Mouse (Mus musculus): ENCODE data around the gene Ank3.

DNA sequence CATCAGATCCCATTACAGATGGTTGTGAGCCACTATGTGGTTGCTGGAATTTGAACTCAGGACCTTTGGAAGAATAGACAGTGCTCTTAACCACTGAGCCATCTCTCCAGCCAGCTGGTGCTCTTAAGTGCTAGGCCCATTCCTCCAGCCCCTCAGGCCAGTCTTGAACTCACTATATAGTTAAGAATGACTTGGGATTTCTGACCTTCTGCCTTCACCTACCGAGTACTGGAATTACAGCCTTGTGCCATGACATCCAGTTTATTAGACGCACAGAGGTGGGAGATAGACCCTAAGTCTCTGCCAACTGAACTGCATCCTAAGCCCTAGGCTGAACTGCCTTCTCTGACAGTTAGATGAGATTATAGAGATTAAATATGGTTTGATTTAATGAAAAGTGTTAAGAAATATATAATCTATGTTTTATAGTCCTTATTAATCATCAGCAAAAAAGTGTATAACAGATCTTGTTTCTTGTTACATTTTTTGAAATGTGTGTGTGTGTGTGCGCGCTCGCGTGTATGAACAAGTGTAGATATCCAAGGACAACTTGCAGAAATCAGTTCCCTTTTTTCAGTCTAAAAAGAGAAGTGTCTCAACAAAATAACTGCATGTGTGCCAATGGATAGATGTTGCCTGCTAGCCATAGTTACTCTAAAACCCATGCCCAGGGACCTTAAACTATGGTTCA is 520.0 kb downstream of the Ank3 start:
- TF ChIP-seq CTCF (IDR thresholded peaks at IDR 0.05 in 2 of 3, conservative IDR thresholded peaks at IDR 0.05 in 1 of 3; ENCODE audit: control insufficient read depth in 1 of 3, insufficient read depth in 1 of 3, low read depth in 2 of 3, low read length in 3 of 3, poor library complexity in 1 of 3, severe bottlenecking in 1 of 3) = no peak
- no peak for TF ChIP-seq TBP (IDR thresholded peaks at IDR 0.05; ENCODE audit: low read depth, low read length)
- TF ChIP-seq EP300 (IDR thresholded peaks at IDR 0.05; ENCODE audit: low read depth in 1 of 2, low read length in 2 of 2) = peak; percentile 63 to 91
- peak; percentile 70 for TF ChIP-seq SIN3A (IDR thresholded peaks at IDR 0.05; ENCODE audit: low read length)

All from MEL (cell line).